Mouse (Mus musculus): ENCODE results near the gene Tmprss13. TPM values are rescaled to one million over a fixed set of nuclear protein-coding genes. Genes with fewer than 3 reads are reported as not detected.

Gene Tmprss13
- polyA plus RNA-seq, 1 experiment, result not detected

- Histone ChIP-seq H3K4me3 (ENCODE audit: insufficient read depth, poor library complexity, severe bottlenecking) (no peak overlapping the region), H3ac (ENCODE audit: control insufficient read depth, insufficient read length, low read depth) (no peak overlapping the region), H3K79me3 (ENCODE audit: low read depth) (no peaks in the 10 kb centered on the region), H3K79me2 (ENCODE audit: control insufficient read depth, insufficient read depth) (no peaks in the 10 kb centered on the region), H3K27me3 (ENCODE audit: control insufficient read depth, insufficient read depth, insufficient read length) (no peaks in the 10 kb centered on the region), H3K36me3 (ENCODE audit: control insufficient read depth, insufficient read depth) (no peaks in the 10 kb centered on the region)
- TF ChIP-seq MYOD1 (IDR thresholded peaks at IDR 0.05; ENCODE audit: control insufficient read depth, insufficient read length, low read depth) (no peak), MAX (IDR thresholded peaks at IDR 0.05) (no peak), USF1 (IDR thresholded peaks at IDR 0.05; ENCODE audit: low read depth) (no peak), MYOG (IDR thresholded peaks at IDR 0.05; ENCODE audit: control insufficient read depth, extremely low read depth, insufficient read length) (no peak), CEBPB (IDR thresholded peaks at IDR 0.05; ENCODE audit: low read depth) (no peak), FOSL1 (IDR thresholded peaks at IDR 0.05; ENCODE audit: insufficient read depth, low read length, poor library complexity, severe bottlenecking) (no peak), CTCF (IDR thresholded peaks at IDR 0.05; ENCODE audit: control insufficient read depth, insufficient read depth, insufficient read length) (no peak)
Measured at GRCm38 (mm10) chr9:45337406-45337805, 18.5 kb downstream of the Tmprss13 start.

- no peak for TF ChIP-seq FOSL1 (IDR thresholded peaks at IDR 0.05; ENCODE audit: insufficient read depth, low read length, poor library complexity, severe bottlenecking)
- no peak for TF ChIP-seq MAX (IDR thresholded peaks at IDR 0.05)
- no peak for TF ChIP-seq MYOD1 (IDR thresholded peaks at IDR 0.05; ENCODE audit: control insufficient read depth, insufficient read length, low read depth)
- no peak for TF ChIP-seq CTCF (IDR thresholded peaks at IDR 0.05; ENCODE audit: control insufficient read depth, insufficient read depth, insufficient read length)
- no peak for TF ChIP-seq CEBPB (IDR thresholded peaks at IDR 0.05; ENCODE audit: low read depth)
- no peak for TF ChIP-seq MYOG (IDR thresholded peaks at IDR 0.05; ENCODE audit: control insufficient read depth, extremely low read depth, insufficient read length)
- no peak for TF ChIP-seq USF1 (IDR thresholded peaks at IDR 0.05; ENCODE audit: low read depth)
- no peaks in the 10 kb centered on the region for H3K79me3 ChIP-seq (ENCODE audit: low read depth)
- no peak overlapping the region for H3K4me3 ChIP-seq (ENCODE audit: insufficient read depth, poor library complexity, severe bottlenecking)
- H3K27me3 ChIP-seq (ENCODE audit: control insufficient read depth, insufficient read depth, insufficient read length), result no peaks in the 10 kb centered on the region
- H3K79me2 ChIP-seq (ENCODE audit: control insufficient read depth, insufficient read depth), result no peaks in the 10 kb centered on the region
- no peaks in the 10 kb centered on the region for H3K36me3 ChIP-seq (ENCODE audit: control insufficient read depth, insufficient read depth)
- H3ac ChIP-seq (ENCODE audit: control insufficient read depth, insufficient read length, low read depth), result no peak overlapping the region
Measured at GRCm38 (mm10) chr9:45343066-45343465, 24.2 kb downstream of the Tmprss13 start.

GRCm38 (mm10) chr9:45345516-45345915 lies 26.6 kb downstream of the Tmprss13 start:
- H3K4me3 ChIP-seq (ENCODE audit: insufficient read depth, poor library complexity, severe bottlenecking), result no peak overlapping the region
- TF ChIP-seq CTCF (IDR thresholded peaks at IDR 0.05; ENCODE audit: control insufficient read depth, insufficient read depth, insufficient read length) (no peak), USF1 (IDR thresholded peaks at IDR 0.05; ENCODE audit: low read depth) (no peak), MYOD1 (IDR thresholded peaks at IDR 0.05; ENCODE audit: control insufficient read depth, insufficient read length, low read depth) (no peak), MYOG (IDR thresholded peaks at IDR 0.05; ENCODE audit: control insufficient read depth, extremely low read depth, insufficient read length) (no peak), MAX (IDR thresholded peaks at IDR 0.05) (no peak), CEBPB (IDR thresholded peaks at IDR 0.05; ENCODE audit: low read depth) (no peak), FOSL1 (IDR thresholded peaks at IDR 0.05; ENCODE audit: insufficient read depth, low read length, poor library complexity, severe bottlenecking) (no peak)
- H3ac ChIP-seq (ENCODE audit: control insufficient read depth, insufficient read length, low read depth), result no peak overlapping the region
- H3K36me3 ChIP-seq (ENCODE audit: control insufficient read depth, insufficient read depth), result no peaks in the 10 kb centered on the region
- H3K79me2 ChIP-seq (ENCODE audit: control insufficient read depth, insufficient read depth), result no peaks in the 10 kb centered on the region
- H3K79me3 ChIP-seq (ENCODE audit: low read depth), result no peaks in the 10 kb centered on the region
- no peaks in the 10 kb centered on the region for H3K27me3 ChIP-seq (ENCODE audit: control insufficient read depth, insufficient read depth, insufficient read length)

- H3K79me3 ChIP-seq (ENCODE audit: low read depth), result no peaks in the 10 kb centered on the region
- H3K4me3 ChIP-seq (ENCODE audit: insufficient read depth, poor library complexity, severe bottlenecking), result no peak overlapping the region
- H3K27me3 ChIP-seq (ENCODE audit: control insufficient read depth, insufficient read depth, insufficient read length), result no peaks in the 10 kb centered on the region
- H3K79me2 ChIP-seq (ENCODE audit: control insufficient read depth, insufficient read depth), result no peaks in the 10 kb centered on the region
- no peaks in the 10 kb centered on the region for H3K36me3 ChIP-seq (ENCODE audit: control insufficient read depth, insufficient read depth)
- H3ac ChIP-seq (ENCODE audit: control insufficient read depth, insufficient read length, low read depth), result no peak overlapping the region
- TF ChIP-seq MAX (IDR thresholded peaks at IDR 0.05), result no peak
- no peak for TF ChIP-seq CTCF (IDR thresholded peaks at IDR 0.05; ENCODE audit: control insufficient read depth, insufficient read depth, insufficient read length)
- no peak for TF ChIP-seq MYOD1 (IDR thresholded peaks at IDR 0.05; ENCODE audit: control insufficient read depth, insufficient read length, low read depth)
- TF ChIP-seq MYOG (IDR thresholded peaks at IDR 0.05; ENCODE audit: control insufficient read depth, extremely low read depth, insufficient read length), result no peak
- no peak for TF ChIP-seq CEBPB (IDR thresholded peaks at IDR 0.05; ENCODE audit: low read depth)
- TF ChIP-seq FOSL1 (IDR thresholded peaks at IDR 0.05; ENCODE audit: insufficient read depth, low read length, poor library complexity, severe bottlenecking), result no peak
- TF ChIP-seq USF1 (IDR thresholded peaks at IDR 0.05; ENCODE audit: low read depth), result no peak
Measured at GRCm38 (mm10) chr9:45346276-45346675, 27.4 kb downstream of the Tmprss13 start.

GRCm38 (mm10) chr9:45348560-45348959 lies 29.7 kb downstream of the Tmprss13 start:
- TF ChIP-seq USF1 (IDR thresholded peaks at IDR 0.05; ENCODE audit: low read depth) (no peak), CTCF (IDR thresholded peaks at IDR 0.05; ENCODE audit: control insufficient read depth, insufficient read depth, insufficient read length) (no peak), FOSL1 (IDR thresholded peaks at IDR 0.05; ENCODE audit: insufficient read depth, low read length, poor library complexity, severe bottlenecking) (no peak), MYOD1 (IDR thresholded peaks at IDR 0.05; ENCODE audit: control insufficient read depth, insufficient read length, low read depth) (no peak), CEBPB (IDR thresholded peaks at IDR 0.05; ENCODE audit: low read depth) (no peak), MYOG (IDR thresholded peaks at IDR 0.05; ENCODE audit: control insufficient read depth, extremely low read depth, insufficient read length) (no peak), MAX (IDR thresholded peaks at IDR 0.05) (no peak)
- H3K27me3 ChIP-seq (ENCODE audit: control insufficient read depth, insufficient read depth, insufficient read length), result no peaks in the 10 kb centered on the region
- H3K4me3 ChIP-seq (ENCODE audit: insufficient read depth, poor library complexity, severe bottlenecking), result no peak overlapping the region
- H3K36me3 ChIP-seq (ENCODE audit: control insufficient read depth, insufficient read depth), result no peaks in the 10 kb centered on the region
- H3K79me2 ChIP-seq (ENCODE audit: control insufficient read depth, insufficient read depth), result no peaks in the 10 kb centered on the region
- no peak overlapping the region for H3ac ChIP-seq (ENCODE audit: control insufficient read depth, insufficient read length, low read depth)
- no peaks in the 10 kb centered on the region for H3K79me3 ChIP-seq (ENCODE audit: low read depth)

- H3K4me3 ChIP-seq (ENCODE audit: insufficient read depth, poor library complexity, severe bottlenecking), result no peak overlapping the region
- no peaks in the 10 kb centered on the region for H3K79me3 ChIP-seq (ENCODE audit: low read depth)
- TF ChIP-seq MAX (IDR thresholded peaks at IDR 0.05), result no peak
- no peak for TF ChIP-seq MYOG (IDR thresholded peaks at IDR 0.05; ENCODE audit: control insufficient read depth, extremely low read depth, insufficient read length)
- TF ChIP-seq FOSL1 (IDR thresholded peaks at IDR 0.05; ENCODE audit: insufficient read depth, low read length, poor library complexity, severe bottlenecking), result no peak
- TF ChIP-seq CTCF (IDR thresholded peaks at IDR 0.05; ENCODE audit: control insufficient read depth, insufficient read depth, insufficient read length), result no peak
- no peak for TF ChIP-seq USF1 (IDR thresholded peaks at IDR 0.05; ENCODE audit: low read depth)
- TF ChIP-seq MYOD1 (IDR thresholded peaks at IDR 0.05; ENCODE audit: control insufficient read depth, insufficient read length, low read depth), result no peak
- no peak for TF ChIP-seq CEBPB (IDR thresholded peaks at IDR 0.05; ENCODE audit: low read depth)
- H3K79me2 ChIP-seq (ENCODE audit: control insufficient read depth, insufficient read depth), result no peaks in the 10 kb centered on the region
- no peak overlapping the region for H3ac ChIP-seq (ENCODE audit: control insufficient read depth, insufficient read length, low read depth)
- H3K27me3 ChIP-seq (ENCODE audit: control insufficient read depth, insufficient read depth, insufficient read length), result no peaks in the 10 kb centered on the region
- no peaks in the 10 kb centered on the region for H3K36me3 ChIP-seq (ENCODE audit: control insufficient read depth, insufficient read depth)
Measured at GRCm38 (mm10) chr9:45349181-45349580, 30.3 kb downstream of the Tmprss13 start.
